Mouse (Mus musculus) naive thymus-derived CD4-positive, alpha-beta T cell, adult 2 months (primary cell): ENCODE measurements around the gene Flnc.

Source experiments
- DNase-seq: peaks from one replicate; pipeline ENCODE4 v3.0.0-alpha.2; 2011; ENCODE audit warnings: low read depth

Gene Flnc

GRCm38 (mm10) chr6:29432156-29432555 lies 900 bp upstream of the Flnc start:
- DNase-seq = no peak

DNA sequence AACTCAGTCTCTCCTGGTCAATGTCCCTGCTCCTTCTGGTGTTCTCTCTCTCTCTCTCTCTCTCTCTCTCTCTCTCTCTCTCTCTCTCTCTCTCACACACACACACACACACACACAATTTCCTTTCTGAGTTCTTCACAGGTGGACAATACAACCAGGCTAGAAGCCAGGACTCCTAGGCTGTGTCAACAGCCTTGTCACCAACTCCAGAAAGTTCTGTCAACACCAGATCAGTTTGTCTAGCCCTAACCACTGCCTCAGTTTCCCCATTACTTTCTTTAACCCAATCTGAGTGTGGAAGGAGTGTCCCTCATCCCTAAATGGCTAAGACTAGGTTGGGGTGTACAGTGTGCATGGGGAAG lies 399 bp upstream of the Flnc start:
- DNase-seq = no peak

DNA sequence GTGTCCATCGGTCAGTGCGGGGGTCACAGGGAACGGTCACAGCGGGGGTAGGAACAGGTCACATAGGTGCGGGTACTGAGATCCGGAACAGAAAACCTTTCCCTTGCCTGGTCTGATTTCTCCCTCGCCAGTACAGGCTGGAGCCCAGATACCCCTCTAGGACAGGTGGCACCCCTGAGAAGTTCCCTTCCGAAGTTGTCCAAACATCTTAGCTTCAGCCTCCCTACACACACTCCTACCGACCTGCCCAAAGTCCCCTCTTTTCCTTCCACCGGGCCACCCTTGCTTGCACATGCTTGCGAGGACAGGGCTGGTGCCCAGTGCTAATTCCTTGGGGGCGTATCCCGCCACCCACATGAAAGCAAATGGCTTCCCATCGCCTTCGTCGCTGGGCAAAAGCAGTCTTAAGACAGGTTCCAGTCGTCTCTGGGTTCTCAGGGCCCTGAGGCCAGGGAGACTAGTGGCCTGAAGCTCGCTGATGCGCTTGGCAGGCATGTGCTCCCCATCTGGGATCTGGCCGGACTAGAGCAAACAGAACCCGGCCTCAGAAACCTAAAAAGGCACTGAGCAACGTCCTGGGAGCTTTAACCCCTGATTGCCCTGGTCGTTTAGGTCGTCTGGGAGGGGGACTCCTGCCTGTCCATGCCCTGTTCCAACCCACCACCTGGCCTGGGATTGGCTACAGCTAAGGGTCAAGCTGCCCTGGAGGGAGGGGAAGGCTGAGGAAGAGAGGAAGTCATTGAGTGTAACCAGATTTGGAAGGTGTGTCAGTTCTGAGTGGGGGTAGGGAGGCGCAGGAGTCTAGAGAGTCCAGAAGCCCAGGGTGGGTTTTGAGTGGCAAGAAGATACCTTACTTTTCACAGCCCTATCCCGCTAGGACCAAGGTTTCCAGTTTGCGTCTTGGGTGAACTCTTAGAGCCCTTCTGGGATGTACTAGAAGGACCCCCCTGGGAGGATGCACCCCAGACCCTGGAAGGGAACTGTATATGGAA lies 1.0 kb downstream of the Flnc start:
- DNase-seq = no peak

- DNase-seq = no peak
These were observed 2.0 kb downstream of the Flnc start for GRCm38 (mm10) chr6:29434911-29435691.

DNA sequence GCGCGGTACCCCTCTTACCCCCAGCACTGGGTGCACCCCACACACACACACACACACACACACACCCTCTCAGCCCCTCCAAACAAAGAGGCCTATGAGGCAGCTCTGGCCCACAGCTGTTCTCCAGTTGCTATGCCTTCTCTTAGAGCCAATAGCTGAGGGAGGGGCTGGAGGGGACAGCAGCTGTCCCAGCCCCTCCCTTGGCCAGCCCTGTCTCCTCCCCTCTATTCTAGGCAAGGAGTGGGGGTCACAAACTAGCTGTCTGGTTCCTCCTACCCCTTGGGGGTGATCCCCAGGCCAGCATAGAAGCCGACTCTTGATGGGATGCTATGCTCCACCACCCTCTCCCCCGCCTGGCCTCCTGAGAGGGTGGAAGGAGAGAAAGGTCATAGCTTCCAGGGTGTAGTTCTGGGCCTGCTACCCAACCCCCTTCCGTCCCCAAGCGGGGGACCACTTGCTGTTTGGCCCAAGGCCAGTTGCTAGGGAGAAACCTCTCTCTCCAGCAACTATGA lies 2.9 kb downstream of the Flnc start:
- no peak for DNase-seq

- no peak for DNase-seq
These were observed 3.4 kb downstream of the Flnc start for GRCm38 (mm10) chr6:29436461-29436934.

GRCm38 (mm10) chr6:29439251-29439650 lies 6.2 kb downstream of the Flnc start:
- no peak for DNase-seq

GRCm38 (mm10) chr6:29439789-29440188 lies 6.7 kb downstream of the Flnc start:
- no peak for DNase-seq

GRCm38 (mm10) chr6:29444773-29445172 lies 11.7 kb downstream of the Flnc start:
- peak; percentile 55 for DNase-seq

GRCm38 (mm10) chr6:29445354-29445753 lies 12.3 kb downstream of the Flnc start:
- DNase-seq = no peak

- DNase-seq = no peak
These were observed 16.8 kb downstream of the Flnc start for GRCm38 (mm10) chr6:29449858-29450257.

DNA sequence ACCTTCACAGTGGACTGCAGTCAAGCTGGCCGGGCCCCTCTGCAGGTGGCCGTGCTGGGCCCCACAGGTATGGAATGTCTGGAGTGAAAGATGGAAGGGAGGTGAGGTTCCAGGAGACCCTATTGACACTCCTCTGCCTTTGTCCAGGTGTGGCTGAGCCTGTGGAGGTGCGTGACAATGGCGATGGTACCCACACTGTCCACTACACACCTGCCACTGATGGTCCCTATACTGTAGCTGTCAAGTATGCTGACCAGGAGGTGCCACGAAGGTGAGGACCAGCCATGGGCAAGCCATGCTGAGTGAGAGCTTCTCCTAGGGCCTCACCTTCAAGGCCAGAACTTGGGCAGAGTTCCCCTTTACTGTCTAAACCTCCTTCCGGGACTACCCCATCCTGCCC lies 17.6 kb downstream of the Flnc start:
- no peak for DNase-seq

GRCm38 (mm10) chr6:29461502-29461901 lies 28.4 kb downstream of the Flnc start:
- no peak for DNase-seq

GRCm38 (mm10) chr6:29463388-29463787 lies 30.3 kb downstream of the Flnc start:
- no peak for DNase-seq

GRCm38 (mm10) chr6:29467583-29468354 lies 34.7 kb downstream of the Flnc start, which contains the start of gene Atp6v1f:
Gene Atp6v1f (plus strand): TSS chr6:29467718.
- peak; percentile 97 for DNase-seq

- DNase-seq = no peak
These were observed 35.8 kb downstream of the Flnc start for GRCm38 (mm10) chr6:29468851-29469250.

GRCm38 (mm10) chr6:29471137-29471536 lies 38.1 kb downstream of the Flnc start, which contains the start of gene Atp6v1fnb:
Gene Atp6v1fnb (plus strand): TSS chr6:29471437.
- no peak for DNase-seq

- DNase-seq = peak; percentile 81
These were observed 41.1 kb downstream of the Flnc start for GRCm38 (mm10) chr6:29473941-29474691.

GRCm38 (mm10) chr6:29474736-29475135 lies 41.7 kb downstream of the Flnc start:
- peak; percentile 8 for DNase-seq

- no peak for DNase-seq
These were observed 49.6 kb downstream of the Flnc start for GRCm38 (mm10) chr6:29482691-29483090.
